In the genomic region with DNA sequence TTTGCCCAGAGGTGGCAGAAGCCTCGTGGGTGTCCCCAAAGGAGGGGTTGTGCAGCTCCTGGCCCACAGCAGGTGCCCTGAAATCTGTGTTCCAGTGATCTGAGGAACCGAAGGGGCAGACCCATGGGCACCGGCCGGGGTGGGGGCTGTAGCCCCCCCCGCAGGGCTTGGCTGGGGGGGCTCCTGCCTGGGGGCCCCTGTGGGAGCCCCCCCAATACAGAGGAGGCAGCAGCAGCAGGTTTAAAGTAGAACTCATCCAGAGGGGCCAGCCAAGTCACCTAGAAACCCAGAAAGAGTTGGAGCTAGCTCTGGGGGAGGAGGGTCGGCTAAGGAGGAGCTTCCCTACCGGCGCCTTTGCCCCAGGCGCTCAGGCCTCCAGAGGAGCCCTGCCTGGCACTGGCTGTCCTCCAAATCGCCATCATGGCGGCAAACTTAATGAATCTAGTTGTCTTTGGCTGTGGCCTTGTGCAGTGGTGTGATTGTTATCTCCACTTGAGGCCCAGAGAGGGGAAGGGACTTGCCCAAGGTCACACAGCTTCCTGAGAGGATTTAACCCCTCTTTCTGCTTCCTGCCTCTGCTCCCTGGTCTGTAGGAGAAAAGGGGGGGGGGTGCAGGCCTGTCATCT, we compare ENCODE assay signal across 8 mouse cellular contexts. TPM values are rescaled to one million over a fixed set of nuclear protein-coding genes. Genes with fewer than 3 reads are reported as not detected.
DNase-seq lines count a peak whose midpoint lies in the region; ATAC-seq and TF ChIP-seq lines count a peak whose summit lies in the region.

No protein-coding gene starts in this region.

- H3K36me3 ChIP-seq in heart, embryonic 12.5 days = peaks cover 12% of the 10 kb centered on the region
- peaks cover 11% of the 10 kb centered on the region; the same call in 1 of the 2 replicates for H3K36me3 ChIP-seq in embryonic facial prominence, embryonic 12.5 days
- H3K36me3 ChIP-seq in limb, embryonic 14.5 days (ENCODE audit: control insufficient read depth, insufficient read depth, low read length) = peaks cover 10% of the 10 kb centered on the region

- H3K27me3 ChIP-seq in heart, embryonic 12.5 days (replicated peaks) = no peaks in the 10 kb centered on the region
- H3K27me3 ChIP-seq in embryonic facial prominence, embryonic 12.5 days = no peaks in the 10 kb centered on the region
- no peaks in the 10 kb centered on the region for H3K27me3 ChIP-seq in limb, embryonic 14.5 days (ENCODE audit: control insufficient read depth, insufficient read depth, low read length)

- H3K9me3 ChIP-seq in heart, embryonic 12.5 days (replicated peaks) = no peaks in the 10 kb centered on the region
- no peaks in the 10 kb centered on the region for H3K9me3 ChIP-seq in embryonic facial prominence, embryonic 12.5 days
- no peaks in the 10 kb centered on the region for H3K9me3 ChIP-seq in limb, embryonic 14.5 days (ENCODE audit: control insufficient read depth, low read length)

- H3K27ac ChIP-seq in heart, embryonic 12.5 days (ENCODE audit: poor library complexity, severe bottlenecking) = peak overlapping the region; percentile 65
- peak overlapping the region; percentile 58; the same call in 1 of the 2 replicates for H3K27ac ChIP-seq in embryonic facial prominence, embryonic 12.5 days
- no peak overlapping the region for H3K27ac ChIP-seq in limb, embryonic 14.5 days (replicated peaks; ENCODE audit: low read depth, low read length)

- peak overlapping the region; percentile 30 for H3K9ac ChIP-seq in heart, embryonic 12.5 days
- H3K9ac ChIP-seq in embryonic facial prominence, embryonic 12.5 days = peak overlapping the region; percentile 15; the same call in 1 of the 2 replicates
- H3K9ac ChIP-seq in limb, embryonic 14.5 days (ENCODE audit: low read depth, low read length, severe bottlenecking) = 0 out of 2 replicates have a peak overlapping the region, but pooled peaks have one; percentile 63

- H3K4me3 ChIP-seq in heart, embryonic 12.5 days = peak overlapping the region; percentile 63; the same call in 1 of the 2 replicates
- H3K4me3 ChIP-seq in embryonic facial prominence, embryonic 12.5 days = peak overlapping the region; percentile 58
- H3K4me3 ChIP-seq in limb, embryonic 14.5 days (replicated peaks; ENCODE audit: low read length) = peak overlapping the region; percentile 61

- 21% methylated on average over 11 of the region's 11 CpGs for WGBS in heart, embryonic 12.5 days
- WGBS in embryonic facial prominence, embryonic 12.5 days = 23% methylated on average over 11 of the region's 11 CpGs
- WGBS in limb, embryonic 14.5 days = 22% methylated on average over 11 of the region's 11 CpGs

- no peak for DNase-seq in heart, adult 8-10 months (ENCODE audit: low spot score)
- DNase-seq in 416B (ENCODE audit: low read depth) = peak; percentile 84
- no peak for DNase-seq in limb, embryonic 14.5 days (ENCODE audit: low spot score)
- DNase-seq in frontal cortex, postnatal 36 days (ENCODE audit: low spot score in 2 of 2) = no peak
- no peak for DNase-seq in urinary bladder, adult 2 months (ENCODE audit: low spot score)
- no peak for DNase-seq in cerebellum, adult 11 months

- TF ChIP-seq POLR2A in limb, embryonic 14.5 days (IDR thresholded peaks at IDR 0.05; ENCODE audit: borderline replicate concordance, extremely low read depth, insufficient read depth, insufficient read length) = no peak

- H3K4me2 ChIP-seq in heart, embryonic 12.5 days = peak overlapping the region; percentile 81
- H3K4me2 ChIP-seq in embryonic facial prominence, embryonic 12.5 days (replicated peaks) = peak overlapping the region; percentile 54
- peak overlapping the region; percentile 61 for H3K4me2 ChIP-seq in limb, embryonic 14.5 days (replicated peaks; ENCODE audit: low read depth, low read length, severe bottlenecking)

- peaks cover 46% of the 10 kb centered on the region for H3K4me1 ChIP-seq in heart, embryonic 12.5 days (replicated peaks)
- H3K4me1 ChIP-seq in embryonic facial prominence, embryonic 12.5 days = peaks cover 34% of the 10 kb centered on the region
- peaks cover 21% of the 10 kb centered on the region for H3K4me1 ChIP-seq in limb, embryonic 14.5 days (ENCODE audit: control insufficient read depth, insufficient read depth, low read length)

- no peak for ATAC-seq in heart, embryonic 12.5 days (ENCODE audit: insufficient number of reproducible peaks, low FRiP score)
- no peak for ATAC-seq in embryonic facial prominence, embryonic 12.5 days (ENCODE audit: insufficient number of reproducible peaks, insufficient read depth, low FRiP score, low TSS enrichment)
- ATAC-seq in limb, embryonic 14.5 days (ENCODE audit: low FRiP score, low read depth) = no peak

RNA-seq across cellular contexts. Expression of gene Ppp1r14b, which starts 4.2 kb away (rescaled TPM):
- 194 and 198 TPM in 2 replicates for polyA plus RNA-seq in heart, embryonic 12.5 days (2016; fragmentation: Nextera tagmentation; extraction: Ambion mirVana)
- total RNA-seq in heart, adult 8-10 months (2022) = 100 to 1,000 TPM in 1 of 4 experiments, 10 to 100 TPM in 3; 75.4 to 112 (median 91.3) TPM
- 255 and 291 TPM in 2 replicates for polyA plus RNA-seq in embryonic facial prominence, embryonic 12.5 days (2016; fragmentation: Nextera tagmentation; extraction: Ambion mirVana)
- polyA plus RNA-seq in limb, embryonic 14.5 days (2012; rRNA removed) = 277 and 304 TPM in 2 replicates
- polyA plus RNA-seq in limb, embryonic 14.5 days (2014; fragmentation: Nextera tagmentation; extraction: Ambion mirVana) = 249 and 282 TPM in 2 replicates
- polyA plus RNA-seq in urinary bladder, adult 2 months (2012; rRNA removed) = 100 and 132 TPM in 2 replicates

RNA-seq across cellular contexts. Expression of gene Plcb3, which starts 5.7 kb away (rescaled TPM):
- 26.6 and 28.9 TPM in 2 replicates for polyA plus RNA-seq in heart, embryonic 12.5 days (2016; fragmentation: Nextera tagmentation; extraction: Ambion mirVana)
- 10 to 100 TPM; 15.6 to 16.2 (median 15.6) TPM for total RNA-seq in heart, adult 8-10 months (2022)
- 47.4 and 48.7 TPM in 2 replicates for polyA plus RNA-seq in embryonic facial prominence, embryonic 12.5 days (2016; fragmentation: Nextera tagmentation; extraction: Ambion mirVana)
- polyA plus RNA-seq in limb, embryonic 14.5 days (2012; rRNA removed) = 80.6 and 102 TPM in 2 replicates
- 36.6 and 42.4 TPM in 2 replicates for polyA plus RNA-seq in limb, embryonic 14.5 days (2014; fragmentation: Nextera tagmentation; extraction: Ambion mirVana)
- 83.5 and 88.1 TPM in 2 replicates for polyA plus RNA-seq in urinary bladder, adult 2 months (2012; rRNA removed)

RNA-seq across cellular contexts. Expression of gene Fkbp2, which starts 9.7 kb away (rescaled TPM):
- 73.3 and 81.9 TPM in 2 replicates for polyA plus RNA-seq in heart, embryonic 12.5 days (2016; fragmentation: Nextera tagmentation; extraction: Ambion mirVana)
- 10 to 100 TPM; 17.2 to 23.1 (median 20.9) TPM for total RNA-seq in heart, adult 8-10 months (2022)
- 76.2 and 77.9 TPM in 2 replicates for polyA plus RNA-seq in embryonic facial prominence, embryonic 12.5 days (2016; fragmentation: Nextera tagmentation; extraction: Ambion mirVana)
- polyA plus RNA-seq in limb, embryonic 14.5 days (2012; rRNA removed) = 39.9 and 73.3 TPM in 2 replicates
- polyA plus RNA-seq in limb, embryonic 14.5 days (2014; fragmentation: Nextera tagmentation; extraction: Ambion mirVana) = 71.5 and 80.5 TPM in 2 replicates
- polyA plus RNA-seq in urinary bladder, adult 2 months (2012; rRNA removed) = 83.0 and 89.1 TPM in 2 replicates

RNA-seq across cellular contexts. Expression of gene Vegfb, which starts 16.9 kb away (rescaled TPM):
- polyA plus RNA-seq in heart, embryonic 12.5 days (2016; fragmentation: Nextera tagmentation; extraction: Ambion mirVana) = 126 and 136 TPM in 2 replicates
- total RNA-seq in heart, adult 8-10 months (2022) = 100 to 1,000 TPM; 488 to 525 (median 495) TPM
- polyA plus RNA-seq in embryonic facial prominence, embryonic 12.5 days (2016; fragmentation: Nextera tagmentation; extraction: Ambion mirVana) = 53.3 and 57.5 TPM in 2 replicates
- 46.7 and 55.7 TPM in 2 replicates for polyA plus RNA-seq in limb, embryonic 14.5 days (2012; rRNA removed)
- 44.9 and 54.5 TPM in 2 replicates for polyA plus RNA-seq in limb, embryonic 14.5 days (2014; fragmentation: Nextera tagmentation; extraction: Ambion mirVana)
- 48.1 and 76.3 TPM in 2 replicates for polyA plus RNA-seq in urinary bladder, adult 2 months (2012; rRNA removed)

RNA-seq across cellular contexts. Expression of gene Dnajc4, which starts 21.8 kb away (rescaled TPM):
- 32.7 and 33.9 TPM in 2 replicates for polyA plus RNA-seq in heart, embryonic 12.5 days (2016; fragmentation: Nextera tagmentation; extraction: Ambion mirVana)
- 10 to 100 TPM; 48.7 to 62.9 (median 53.7) TPM for total RNA-seq in heart, adult 8-10 months (2022)
- 22.5 and 23.1 TPM in 2 replicates for polyA plus RNA-seq in embryonic facial prominence, embryonic 12.5 days (2016; fragmentation: Nextera tagmentation; extraction: Ambion mirVana)
- polyA plus RNA-seq in limb, embryonic 14.5 days (2012; rRNA removed) = 32.4 and 38.0 TPM in 2 replicates
- polyA plus RNA-seq in limb, embryonic 14.5 days (2014; fragmentation: Nextera tagmentation; extraction: Ambion mirVana) = 24.4 and 26.8 TPM in 2 replicates
- 61.7 and 65.2 TPM in 2 replicates for polyA plus RNA-seq in urinary bladder, adult 2 months (2012; rRNA removed)
